Mouse (Mus musculus): ENCODE results near the gene Apol6. TPM values are rescaled to one million over a fixed set of nuclear protein-coding genes. Genes with fewer than 3 reads are reported as not detected.

Gene Apol6
- polyA plus RNA-seq, 1 experiment, result 5.2 TPM

GRCm38 (mm10) chr15:77071501-77071900 is 27.0 kb downstream of the Apol6 start:
- Histone ChIP-seq H3K27me3 (ENCODE audit: control insufficient read depth, insufficient read depth, low read length) (no peaks in the 10 kb centered on the region), H3K36me3 (ENCODE audit: control insufficient read depth, insufficient read depth, low read length) (no peaks in the 10 kb centered on the region), H3K4me3 (ENCODE audit: control insufficient read depth, insufficient read depth, low read length) (no peak overlapping the region), H3K27ac (ENCODE audit: control insufficient read depth, insufficient read depth, low read length) (peak overlapping the region; percentile 29; the same call in 1 of the 2 replicates), H3K4me1 (replicated peaks; ENCODE audit: control insufficient read depth, insufficient read depth, low read length) (peaks cover 25% of the 10 kb centered on the region)
- TF ChIP-seq CTCF (IDR thresholded peaks at IDR 0.05; ENCODE audit: borderline replicate concordance, control insufficient read depth, extremely low read depth, insufficient read depth, low read length, poor library complexity) (peak; percentile 74), POLR2A (IDR thresholded peaks at IDR 0.05; ENCODE audit: control insufficient read depth, extremely low read depth, insufficient read depth, low read length, poor library complexity) (0 out of 2 replicates have a peak, but pooled peaks have one; percentile 39)
- peak; percentile 85 for DNase-seq
- WGBS, result 1% methylated on average over 10 of the region's 10 CpGs

GRCm38 (mm10) chr15:77072556-77073163 is 28.1 kb downstream of the Apol6 start:
- H3K27me3 ChIP-seq (ENCODE audit: control insufficient read depth, insufficient read depth, low read length), result no peaks in the 10 kb centered on the region
- 83% methylated on average over 4 of the region's 4 CpGs for WGBS
- H3K27ac ChIP-seq (ENCODE audit: control insufficient read depth, insufficient read depth, low read length), result no peak overlapping the region
- DNase-seq, result no peak
- peaks cover 25% of the 10 kb centered on the region for H3K4me1 ChIP-seq (replicated peaks; ENCODE audit: control insufficient read depth, insufficient read depth, low read length)
- H3K4me3 ChIP-seq (ENCODE audit: control insufficient read depth, insufficient read depth, low read length), result no peak overlapping the region
- no peaks in the 10 kb centered on the region for H3K36me3 ChIP-seq (ENCODE audit: control insufficient read depth, insufficient read depth, low read length)
- TF ChIP-seq CTCF (IDR thresholded peaks at IDR 0.05; ENCODE audit: borderline replicate concordance, control insufficient read depth, extremely low read depth, insufficient read depth, low read length, poor library complexity), result no peak
- no peak for TF ChIP-seq POLR2A (IDR thresholded peaks at IDR 0.05; ENCODE audit: control insufficient read depth, extremely low read depth, insufficient read depth, low read length, poor library complexity)

DNA sequence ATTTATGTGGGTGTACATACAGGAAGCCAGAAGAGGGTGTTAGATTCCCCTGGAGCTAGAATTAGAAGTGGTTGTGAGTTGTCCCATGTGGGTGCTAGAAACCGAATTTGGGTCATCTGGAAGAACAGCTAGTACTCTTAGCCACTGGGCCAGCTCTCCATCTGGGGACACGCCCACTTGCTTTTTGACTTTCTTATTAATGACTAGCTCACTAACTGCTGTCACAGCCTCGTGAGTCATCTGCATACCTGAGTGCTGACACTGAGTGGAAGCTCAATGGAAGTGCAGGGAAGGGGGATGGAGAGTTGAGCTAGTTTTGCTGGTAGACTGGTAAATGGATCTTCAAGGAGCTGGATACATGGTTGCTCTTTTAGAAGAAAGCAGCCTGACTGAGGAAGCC is 32.0 kb downstream of the Apol6 start:
- Histone ChIP-seq H3K27ac (ENCODE audit: control insufficient read depth, insufficient read depth, low read length) (no peak overlapping the region), H3K4me3 (ENCODE audit: control insufficient read depth, insufficient read depth, low read length) (no peak overlapping the region), H3K4me1 (replicated peaks; ENCODE audit: control insufficient read depth, insufficient read depth, low read length) (peaks cover 7% of the 10 kb centered on the region), H3K27me3 (ENCODE audit: control insufficient read depth, insufficient read depth, low read length) (no peaks in the 10 kb centered on the region), H3K36me3 (ENCODE audit: control insufficient read depth, insufficient read depth, low read length) (no peaks in the 10 kb centered on the region)
- TF ChIP-seq POLR2A (IDR thresholded peaks at IDR 0.05; ENCODE audit: control insufficient read depth, extremely low read depth, insufficient read depth, low read length, poor library complexity) (no peak), CTCF (IDR thresholded peaks at IDR 0.05; ENCODE audit: borderline replicate concordance, control insufficient read depth, extremely low read depth, insufficient read depth, low read length, poor library complexity) (no peak)
- WGBS, result 95% methylated on average over 3 of the region's 3 CpGs
- DNase-seq, result no peak

DNA sequence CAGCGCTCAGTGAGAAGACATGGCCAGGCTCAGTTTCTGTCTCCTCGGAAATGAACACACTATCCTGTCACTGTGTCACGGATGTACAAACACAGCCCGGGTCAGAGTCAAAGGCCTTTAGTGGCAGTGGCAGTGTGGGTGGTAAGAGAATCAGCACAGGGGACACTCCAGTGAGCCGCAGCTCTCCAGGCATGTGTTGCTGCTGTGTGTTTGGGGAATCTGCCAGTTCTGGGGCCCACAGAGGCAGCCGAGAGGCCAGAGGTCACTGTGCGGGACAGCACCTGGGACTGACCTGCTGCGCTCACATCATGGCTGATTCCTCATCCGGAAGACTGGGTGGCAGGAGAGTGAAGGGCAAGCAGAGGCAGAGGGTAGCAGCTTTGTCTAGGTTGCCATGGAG is 33.4 kb downstream of the Apol6 start:
- no peak overlapping the region for H3K4me3 ChIP-seq (ENCODE audit: control insufficient read depth, insufficient read depth, low read length)
- no peaks in the 10 kb centered on the region for H3K27me3 ChIP-seq (ENCODE audit: control insufficient read depth, insufficient read depth, low read length)
- H3K4me1 ChIP-seq (replicated peaks; ENCODE audit: control insufficient read depth, insufficient read depth, low read length), result no peaks in the 10 kb centered on the region
- no peak for DNase-seq
- no peaks in the 10 kb centered on the region for H3K36me3 ChIP-seq (ENCODE audit: control insufficient read depth, insufficient read depth, low read length)
- WGBS, result 97% methylated on average over 9 of the region's 9 CpGs
- H3K27ac ChIP-seq (ENCODE audit: control insufficient read depth, insufficient read depth, low read length), result no peak overlapping the region
- no peak for TF ChIP-seq POLR2A (IDR thresholded peaks at IDR 0.05; ENCODE audit: control insufficient read depth, extremely low read depth, insufficient read depth, low read length, poor library complexity)
- no peak for TF ChIP-seq CTCF (IDR thresholded peaks at IDR 0.05; ENCODE audit: borderline replicate concordance, control insufficient read depth, extremely low read depth, insufficient read depth, low read length, poor library complexity)

DNA sequence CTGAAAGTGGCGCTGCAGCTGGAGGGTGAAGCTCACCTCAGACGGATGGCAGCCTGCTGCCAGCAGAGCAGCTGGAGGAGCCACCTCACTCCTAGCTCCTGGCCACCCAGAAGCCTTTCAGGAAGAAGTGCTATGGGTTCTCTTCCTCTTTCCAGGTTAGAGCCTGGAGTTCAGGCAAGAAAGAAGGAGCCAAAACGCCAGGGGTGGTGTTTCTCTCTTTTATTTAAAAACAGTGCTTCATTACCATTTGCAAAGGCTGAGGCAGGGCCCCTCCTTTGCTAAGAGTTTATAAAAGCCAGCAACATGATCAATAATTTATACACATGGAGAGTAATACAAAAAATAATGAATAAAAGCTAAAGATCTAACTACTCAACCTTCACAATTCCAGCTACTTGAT is 34.3 kb downstream of the Apol6 start:
- Histone ChIP-seq H3K27ac (ENCODE audit: control insufficient read depth, insufficient read depth, low read length) (no peak overlapping the region), H3K27me3 (ENCODE audit: control insufficient read depth, insufficient read depth, low read length) (no peaks in the 10 kb centered on the region), H3K36me3 (ENCODE audit: control insufficient read depth, insufficient read depth, low read length) (no peaks in the 10 kb centered on the region), H3K4me3 (ENCODE audit: control insufficient read depth, insufficient read depth, low read length) (no peak overlapping the region), H3K4me1 (replicated peaks; ENCODE audit: control insufficient read depth, insufficient read depth, low read length) (no peaks in the 10 kb centered on the region)
- no peak for DNase-seq
- 85% methylated on average over 3 of the region's 3 CpGs for WGBS
- no peak for TF ChIP-seq POLR2A (IDR thresholded peaks at IDR 0.05; ENCODE audit: control insufficient read depth, extremely low read depth, insufficient read depth, low read length, poor library complexity)
- TF ChIP-seq CTCF (IDR thresholded peaks at IDR 0.05; ENCODE audit: borderline replicate concordance, control insufficient read depth, extremely low read depth, insufficient read depth, low read length, poor library complexity), result no peak

- no peak for TF ChIP-seq POLR2A (IDR thresholded peaks at IDR 0.05; ENCODE audit: control insufficient read depth, extremely low read depth, insufficient read depth, low read length, poor library complexity)
- TF ChIP-seq CTCF (IDR thresholded peaks at IDR 0.05; ENCODE audit: borderline replicate concordance, control insufficient read depth, extremely low read depth, insufficient read depth, low read length, poor library complexity), result no peak
- H3K36me3 ChIP-seq (ENCODE audit: control insufficient read depth, insufficient read depth, low read length), result no peaks in the 10 kb centered on the region
- H3K27me3 ChIP-seq (ENCODE audit: control insufficient read depth, insufficient read depth, low read length), result no peaks in the 10 kb centered on the region
- no peak for DNase-seq
- 92% methylated on average over 14 of the region's 14 CpGs for WGBS
- H3K4me3 ChIP-seq (ENCODE audit: control insufficient read depth, insufficient read depth, low read length), result no peak overlapping the region
- no peaks in the 10 kb centered on the region for H3K4me1 ChIP-seq (replicated peaks; ENCODE audit: control insufficient read depth, insufficient read depth, low read length)
- no peak overlapping the region for H3K27ac ChIP-seq (ENCODE audit: control insufficient read depth, insufficient read depth, low read length)
These were observed 34.8 kb downstream of the Apol6 start for GRCm38 (mm10) chr15:77079256-77079822.

All from thymus, adult 2 months (tissue).